Mouse (Mus musculus) lung, embryonic 16.5 days (tissue): ENCODE measurements at regions not wholly inside any gene's neighbourhood (a gene's known extent, or its start where the extent isn't known, plus 50 kb on each side); places are given as distances from the start of the nearest gene placed in this dataset.
"Not testable (repeated sequence)": the region's sequence is repeated elsewhere in the genome, so short reads cannot be mapped to it uniquely, and the experiment has no call there.

ENCODE experiments used
- ATAC-seq: fragments of 200-750 bp; cut with Nextera tagmentation; 2 replicates; pipeline ENCODE4 v1.8.0; 2017; ENCODE audit warnings: low read depth, mild to moderate bottlenecking, moderate library complexity
- H3K27ac ChIP-seq: fragments of 300-500 bp; sonication (generic); 2 replicates; pipeline ENCODE4 v1.5.1; 2014; ENCODE audit warnings: mild to moderate bottlenecking, control low read depth, low read length
- H3K27me3 ChIP-seq: fragments of 300-500 bp; sonication (generic); 2 replicates; pipeline ENCODE4 v1.6.1; 2014; ENCODE audit warnings: low read depth, low read length, mixed read lengths; ENCODE audit not compliant: control insufficient read depth, insufficient read depth
- H3K36me3 ChIP-seq: fragments of 300-500 bp; sonication (generic); 2 replicates; pipeline ENCODE4 v1.6.1; 2014; ENCODE audit warnings: low read length; ENCODE audit not compliant: control insufficient read depth, insufficient read depth
- H3K4me1 ChIP-seq: fragments of 300-500 bp; sonication (generic); replicated peaks from 2 replicates; pipeline ENCODE4 v1.6.1; 2014; ENCODE audit warnings: low read length, mixed read lengths; ENCODE audit not compliant: control insufficient read depth, insufficient read depth
- H3K4me2 ChIP-seq: fragments of 300-500 bp; sonication (generic); 2 replicates; pipeline ENCODE4 v1.6.1; 2014; ENCODE audit warnings: low read depth, low read length, control low read depth
- H3K4me3 ChIP-seq: fragments of 300-500 bp; sonication (generic); 2 replicates; pipeline ENCODE4 v1.5.1; 2014; ENCODE audit warnings: mild to moderate bottlenecking, low read length, control low read depth
- H3K9ac ChIP-seq: fragments of 300-500 bp; sonication (generic); 2 replicates; pipeline ENCODE4 v1.6.1; 2014; ENCODE audit warnings: low read length, control low read depth
- H3K9me3 ChIP-seq: fragments of 300-500 bp; sonication (generic); 2 replicates; pipeline ENCODE4 v1.6.1; 2016; ENCODE audit warnings: low read length; ENCODE audit not compliant: control insufficient read depth
- WGBS: fragments of 180-500 bp; shearing (Covaris S2); extraction: QIAGEN DNeasy Blood & Tissue Kit; methylation state at CpG from one replicate; pipeline ENCODE4 v1.1.7; 2014; 5-methylcytosine and 5-hydroxymethylcytosine counted together

GRCm38 (mm10) chr12:92916267-92916666 is 1067.3 kb upstream of the Sel1l start:
- Histone ChIP-seq H3K27ac (no peak overlapping the region), H3K9ac (no peak overlapping the region), H3K4me1 (no peaks in the 10 kb centered on the region), H3K9me3 (no peaks in the 10 kb centered on the region), H3K36me3 (no peaks in the 10 kb centered on the region), H3K4me3 (no peak overlapping the region), H3K27me3 (no peaks in the 10 kb centered on the region), H3K4me2 (no peak overlapping the region)
- WGBS = 65% methylated on average over 3 of the region's 3 CpGs
- no peak for ATAC-seq

- Histone ChIP-seq H3K9me3 (no peaks in the 10 kb centered on the region), H3K4me2 (no peak overlapping the region), H3K27me3 (no peaks in the 10 kb centered on the region), H3K4me1 (no peaks in the 10 kb centered on the region), H3K27ac (no peak overlapping the region), H3K4me3 (no peak overlapping the region), H3K36me3 (no peaks in the 10 kb centered on the region), H3K9ac (no peak overlapping the region)
- ATAC-seq = no peak
These were observed 1066.8 kb upstream of the Sel1l start for GRCm38 (mm10) chr12:92915776-92916175.

- Histone ChIP-seq H3K4me1 (no peaks in the 10 kb centered on the region), H3K27ac (no peak overlapping the region), H3K36me3 (no peaks in the 10 kb centered on the region), H3K9me3 (no peaks in the 10 kb centered on the region), H3K9ac (no peak overlapping the region), H3K4me2 (no peak overlapping the region), H3K4me3 (no peak overlapping the region), H3K27me3 (no peaks in the 10 kb centered on the region)
- 59% methylated on average over 1 of the region's 1 CpGs for WGBS
- no peak for ATAC-seq
These were observed 1066.2 kb upstream of the Sel1l start for GRCm38 (mm10) chr12:92915203-92915602.

GRCm38 (mm10) chr12:92904382-92904781 is 1055.4 kb upstream of the Sel1l start:
- Histone ChIP-seq H3K9ac (no peak overlapping the region), H3K4me3 (no peak overlapping the region), H3K9me3 (no peaks in the 10 kb centered on the region), H3K4me1 (no peaks in the 10 kb centered on the region), H3K4me2 (no peak overlapping the region), H3K36me3 (no peaks in the 10 kb centered on the region), H3K27ac (no peak overlapping the region), H3K27me3 (no peaks in the 10 kb centered on the region)
- ATAC-seq = no peak
- 69% methylated on average over 2 of the region's 2 CpGs for WGBS

GRCm38 (mm10) chr12:92892315-92892714 is 1043.4 kb upstream of the Sel1l start:
- 95% methylated on average over 4 of the region's 9 CpGs for WGBS
- H3K9ac ChIP-seq = no peak overlapping the region
- no peak overlapping the region for H3K27ac ChIP-seq
- H3K36me3 ChIP-seq = no peaks in the 10 kb centered on the region
- H3K4me1 ChIP-seq = no peaks in the 10 kb centered on the region
- H3K4me3 ChIP-seq = no peak overlapping the region
- H3K27me3 ChIP-seq = no peaks in the 10 kb centered on the region
- no peak for ATAC-seq
- H3K9me3 ChIP-seq = no peaks in the 10 kb centered on the region
- H3K4me2 ChIP-seq = no peak overlapping the region

- H3K4me1 ChIP-seq = not testable (repeated sequence)
- no CpG with 5 or more reads among the region's 8 CpGs for WGBS
These were observed 1042.7 kb upstream of the Sel1l start for GRCm38 (mm10) chr12:92891663-92892062.

GRCm38 (mm10) chr12:92891126-92891525 is 1042.2 kb upstream of the Sel1l start:
- not testable (repeated sequence) for H3K4me3 ChIP-seq, H3K27me3 ChIP-seq, ATAC-seq, H3K36me3 ChIP-seq, H3K4me2 ChIP-seq, H3K9ac ChIP-seq, H3K4me1 ChIP-seq, H3K9me3 ChIP-seq, H3K27ac ChIP-seq
- 100% methylated on average over 3 of the region's 9 CpGs for WGBS

More at GRCm38 (mm10) chr12:92891663-92892062, 1042.7 kb upstream of the Sel1l start:
- not testable (repeated sequence) for H3K4me2 ChIP-seq, H3K4me3 ChIP-seq, H3K9me3 ChIP-seq, H3K9ac ChIP-seq, H3K36me3 ChIP-seq, H3K27me3 ChIP-seq, H3K27ac ChIP-seq, ATAC-seq

GRCm38 (mm10) chr12:92887747-92888146 is 1038.8 kb upstream of the Sel1l start:
- 88% methylated on average over 3 of the region's 3 CpGs for WGBS
- no peak overlapping the region for H3K4me3 ChIP-seq
- H3K4me1 ChIP-seq = no peaks in the 10 kb centered on the region
- H3K4me2 ChIP-seq = no peak overlapping the region
- no peak for ATAC-seq
- no peaks in the 10 kb centered on the region for H3K36me3 ChIP-seq
- H3K9me3 ChIP-seq = no peaks in the 10 kb centered on the region
- no peaks in the 10 kb centered on the region for H3K27me3 ChIP-seq
- no peak overlapping the region for H3K9ac ChIP-seq
- no peak overlapping the region for H3K27ac ChIP-seq

GRCm38 (mm10) chr12:92886394-92887075 is 1037.6 kb upstream of the Sel1l start:
- not testable (repeated sequence) for ATAC-seq, H3K9ac ChIP-seq, H3K9me3 ChIP-seq, H3K4me3 ChIP-seq, H3K36me3 ChIP-seq, H3K4me1 ChIP-seq, H3K27me3 ChIP-seq, H3K4me2 ChIP-seq, H3K27ac ChIP-seq
- 91% methylated on average over 20 of the region's 20 CpGs for WGBS

- H3K4me2 ChIP-seq, H3K36me3 ChIP-seq, H3K9me3 ChIP-seq, H3K4me1 ChIP-seq, H3K4me3 ChIP-seq, H3K27me3 ChIP-seq, H3K27ac ChIP-seq, H3K9ac ChIP-seq, ATAC-seq: not testable (repeated sequence)
- 87% methylated on average over 2 of the region's 2 CpGs for WGBS
These were observed 1035.1 kb upstream of the Sel1l start for GRCm38 (mm10) chr12:92884014-92884413.
